In the genomic region with DNA sequence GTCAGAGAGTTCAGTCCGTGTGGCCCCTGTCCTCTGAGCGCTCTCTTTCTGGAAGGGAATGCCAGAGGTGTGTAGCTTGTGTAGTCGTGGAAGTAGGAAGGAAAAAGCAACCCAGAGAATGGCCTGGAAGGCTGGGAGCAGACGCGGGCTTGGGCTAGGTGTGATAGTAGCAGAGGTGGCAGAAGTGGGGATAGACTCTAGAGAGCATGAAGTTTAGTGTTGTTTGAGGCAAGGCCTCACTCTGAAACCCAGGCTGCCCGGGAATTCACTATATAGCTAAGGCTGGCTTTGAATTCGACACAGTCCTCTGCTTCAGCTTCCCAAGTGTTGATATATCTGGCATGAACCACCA, we compare ENCODE assay signal across 9 mouse cellular contexts. TPM values are rescaled to one million over a fixed set of nuclear protein-coding genes. Genes with fewer than 3 reads are reported as not detected.
DNase-seq lines count a peak whose midpoint lies in the region; ATAC-seq lines count a peak whose summit lies in the region.
"Had no signal": no experiment of that assay in that cellular context is flagged by ENCODE, and none has a peak within 500 bp of the region (broad histone marks: within the 10 kb centered on the region; RNA-seq: fewer than 3 reads in every experiment).

No protein-coding gene starts in this region.

- ATAC-seq in lung, embryonic 15.5 days (ENCODE audit: borderline replicate concordance, extremely low read depth, low FRiP score, low TSS enrichment) = peak; percentile 50; the same call in 1 of the 2 replicates
- peak; percentile 46; the same call in 1 of the 2 replicates for ATAC-seq in erythroid progenitor cell, adult 5-6 weeks (replicated peaks; ENCODE audit: low FRiP score, poor library complexity, severe bottlenecking)
- ATAC-seq in liver, embryonic 12.5 days = peak; percentile 58
- no peak for ATAC-seq in stomach, embryonic 15.5 days (ENCODE audit: insufficient read depth, low FRiP score, low read depth)
- ATAC-seq in monocyte, adult 5-6 weeks (replicated peaks; ENCODE audit: insufficient number of reproducible peaks, low FRiP score, low TSS enrichment, poor library complexity, severe bottlenecking) = no peak; the same call in 1 of the 2 replicates

- peaks cover 18% of the 10 kb centered on the region for H3K36me3 ChIP-seq in lung, embryonic 15.5 days
- H3K36me3 ChIP-seq in liver, embryonic 12.5 days = peaks cover 34% of the 10 kb centered on the region
- H3K36me3 ChIP-seq in stomach, embryonic 15.5 days = peaks cover 18% of the 10 kb centered on the region

- H3K4me1 ChIP-seq in lung, embryonic 15.5 days = peaks cover 17% of the 10 kb centered on the region
- H3K4me1 ChIP-seq in liver, embryonic 12.5 days = peaks cover 25% of the 10 kb centered on the region
- H3K4me1 ChIP-seq in stomach, embryonic 15.5 days = peaks cover 12% of the 10 kb centered on the region; the same call in 1 of the 2 replicates

- 0 out of 2 replicates have a peak overlapping the region, but pooled peaks have one; percentile 5 for H3K27ac ChIP-seq in lung, embryonic 15.5 days
- peak overlapping the region; percentile 42 for H3K27ac ChIP-seq in liver, embryonic 12.5 days
- 0 out of 2 replicates have a peak overlapping the region, but pooled peaks have one; percentile 35 for H3K27ac ChIP-seq in stomach, embryonic 15.5 days

- no peaks in the 10 kb centered on the region for H3K9me3 ChIP-seq in lung, embryonic 15.5 days
- no peaks in the 10 kb centered on the region for H3K9me3 ChIP-seq in liver, embryonic 12.5 days (replicated peaks)
- no peaks in the 10 kb centered on the region for H3K9me3 ChIP-seq in stomach, embryonic 15.5 days

- no peaks in the 10 kb centered on the region for H3K27me3 ChIP-seq in lung, embryonic 15.5 days
- peaks cover 10% of the 10 kb centered on the region; the same call in 1 of the 2 replicates for H3K27me3 ChIP-seq in liver, embryonic 12.5 days (replicated peaks)
- no peaks in the 10 kb centered on the region for H3K27me3 ChIP-seq in stomach, embryonic 15.5 days (replicated peaks)

- no peak for DNase-seq in lung, postnatal 4 days
- DNase-seq in right cerebral cortex, postnatal 4 days = no peak
- no peak for DNase-seq in ovary, postnatal 36 days (ENCODE audit: low spot score)

- H3K4me2 ChIP-seq in lung, embryonic 15.5 days = peak overlapping the region; percentile 94
- peak overlapping the region; percentile 97 for H3K4me2 ChIP-seq in liver, embryonic 12.5 days
- H3K4me2 ChIP-seq in stomach, embryonic 15.5 days = peak overlapping the region; percentile 97

- WGBS in lung, embryonic 15.5 days = under 1% methylated on average over 7 of the region's 7 CpGs
- WGBS in liver, embryonic 12.5 days (ENCODE audit: insufficient replicate concordance) = 1% methylated on average over 7 of the region's 7 CpGs
- under 1% methylated on average over 7 of the region's 7 CpGs for WGBS in stomach, embryonic 15.5 days

- H3K4me3 ChIP-seq in lung, embryonic 15.5 days = peak overlapping the region; percentile 80
- peak overlapping the region; percentile 85 for H3K4me3 ChIP-seq in liver, embryonic 12.5 days
- peak overlapping the region; percentile 98 for H3K4me3 ChIP-seq in stomach, embryonic 15.5 days (replicated peaks)

- H3K9ac ChIP-seq in lung, embryonic 15.5 days = peak overlapping the region; percentile 81
- H3K9ac ChIP-seq in liver, embryonic 12.5 days = peak overlapping the region; percentile 85
- peak overlapping the region; percentile 93 for H3K9ac ChIP-seq in stomach, embryonic 15.5 days

RNA-seq across cellular contexts. Expression of gene 1700088E04Rik, which starts 0.5 kb away (rescaled TPM):
- 9.9 and 10.8 TPM in 2 replicates for polyA plus RNA-seq in lung, embryonic 15.5 days (2015; fragmentation: Nextera tagmentation; extraction: Ambion mirVana)
- not detected in 2 replicates for total RNA-seq in erythroid progenitor cell, adult 5-6 weeks (2015; ENCODE audit: low replicate concordance)
- not detected in 2 replicates for total RNA-seq in erythroid progenitor cell, adult 5-6 weeks (2017; ENCODE audit: low replicate concordance)
- 0.86 and 1.0 TPM in 2 replicates for polyA plus RNA-seq in liver, embryonic 12.5 days (2016; fragmentation: Nextera tagmentation; extraction: Ambion mirVana)
- polyA plus RNA-seq in stomach, embryonic 15.5 days (2015; fragmentation: Nextera tagmentation; extraction: Ambion mirVana) = 6.7 and 6.9 TPM in 2 replicates
- total RNA-seq in monocyte, adult 5-6 weeks (2017) = not detected in 3 replicates

RNA-seq across cellular contexts. Expression of gene Polr2f, which starts 0.7 kb away (rescaled TPM):
- polyA plus RNA-seq in lung, embryonic 15.5 days (2015; fragmentation: Nextera tagmentation; extraction: Ambion mirVana) = 240 and 281 TPM in 2 replicates
- 15.1 and 32.7 TPM in 2 replicates for total RNA-seq in erythroid progenitor cell, adult 5-6 weeks (2015; ENCODE audit: low replicate concordance)
- total RNA-seq in erythroid progenitor cell, adult 5-6 weeks (2017; ENCODE audit: low replicate concordance) = 17.0 and 20.3 TPM in 2 replicates
- polyA plus RNA-seq in liver, embryonic 12.5 days (2016; fragmentation: Nextera tagmentation; extraction: Ambion mirVana) = 280 and 301 TPM in 2 replicates
- polyA plus RNA-seq in stomach, embryonic 15.5 days (2015; fragmentation: Nextera tagmentation; extraction: Ambion mirVana) = 308 and 336 TPM in 2 replicates
- total RNA-seq in monocyte, adult 5-6 weeks (2017) = 26.5 to 98.4 TPM (median 53.0 TPM) in 3 replicates

RNA-seq across cellular contexts. Expression of gene Sox10, which starts 23.5 kb away (rescaled TPM):
- 0.65 and 0.92 TPM in 2 replicates for polyA plus RNA-seq in lung, embryonic 15.5 days (2015; fragmentation: Nextera tagmentation; extraction: Ambion mirVana)
- not detected in 2 replicates for total RNA-seq in erythroid progenitor cell, adult 5-6 weeks (2015; ENCODE audit: low replicate concordance)
- not detected in 2 replicates for total RNA-seq in erythroid progenitor cell, adult 5-6 weeks (2017; ENCODE audit: low replicate concordance)
- 0.17 and 0.29 TPM in 2 replicates for polyA plus RNA-seq in liver, embryonic 12.5 days (2016; fragmentation: Nextera tagmentation; extraction: Ambion mirVana)
- polyA plus RNA-seq in stomach, embryonic 15.5 days (2015; fragmentation: Nextera tagmentation; extraction: Ambion mirVana) = 9.1 and 9.7 TPM in 2 replicates
- not detected in 3 replicates for total RNA-seq in monocyte, adult 5-6 weeks (2017)
- total RNA-seq: neutrophil, adult 5-6 weeks had no signal

RNA-seq across cellular contexts. Expression of gene Micall1, which starts 32.8 kb away (rescaled TPM):
- 7.5 and 8.8 TPM in 2 replicates for polyA plus RNA-seq in lung, embryonic 15.5 days (2015; fragmentation: Nextera tagmentation; extraction: Ambion mirVana)
- total RNA-seq in erythroid progenitor cell, adult 5-6 weeks (2015; ENCODE audit: low replicate concordance) = 0.72 TPM in 1 of 2 replicates, not detected in the other
- total RNA-seq in erythroid progenitor cell, adult 5-6 weeks (2017; ENCODE audit: low replicate concordance) = 1.7 and 4.1 TPM in 2 replicates
- polyA plus RNA-seq in liver, embryonic 12.5 days (2016; fragmentation: Nextera tagmentation; extraction: Ambion mirVana) = 3.0 and 3.2 TPM in 2 replicates
- 11.5 and 11.9 TPM in 2 replicates for polyA plus RNA-seq in stomach, embryonic 15.5 days (2015; fragmentation: Nextera tagmentation; extraction: Ambion mirVana)
- 12.9 to 26.3 TPM (median 16.2 TPM) in 3 replicates for total RNA-seq in monocyte, adult 5-6 weeks (2017)

Comparison
In these comparisons a context has a peak if more than half of its experiments do, and no peak if none do; other contexts are left out.
1. ATAC-seq: peak in lung, embryonic 15.5 days (single experiment), erythroid progenitor cell, adult 5-6 weeks (single experiment) and liver, embryonic 12.5 days (single experiment); none in stomach, embryonic 15.5 days (single experiment) and monocyte, adult 5-6 weeks (single experiment).
2. Peak in every context shown above with its lines, with median percentiles within 50 percentile points of each other: H3K27ac ChIP-seq, H3K4me2 ChIP-seq, H3K4me3 ChIP-seq and H3K9ac ChIP-seq.